Mouse (Mus musculus) kidney, adult 2 months (tissue): Measurements from ENCODE around the gene Coa5.

ENCODE experiments used
- CTCF ChIP-seq: fragments of 200-500 bp; conservative IDR thresholded peaks from 2 replicates; pipeline ENCODE4 v1.5.1; 2011; ENCODE audit warnings: low read depth, mild to moderate bottlenecking, control low read depth, low read length, moderate library complexity, mixed read lengths; ENCODE audit not compliant: insufficient read depth, insufficient read length
- POLR2A ChIP-seq: fragments of 200-500 bp; IDR thresholded peaks from one replicate; pipeline ENCODE4 v1.6.1; 2011; ENCODE audit warnings: low read depth, low read length, control low read depth

DNA sequence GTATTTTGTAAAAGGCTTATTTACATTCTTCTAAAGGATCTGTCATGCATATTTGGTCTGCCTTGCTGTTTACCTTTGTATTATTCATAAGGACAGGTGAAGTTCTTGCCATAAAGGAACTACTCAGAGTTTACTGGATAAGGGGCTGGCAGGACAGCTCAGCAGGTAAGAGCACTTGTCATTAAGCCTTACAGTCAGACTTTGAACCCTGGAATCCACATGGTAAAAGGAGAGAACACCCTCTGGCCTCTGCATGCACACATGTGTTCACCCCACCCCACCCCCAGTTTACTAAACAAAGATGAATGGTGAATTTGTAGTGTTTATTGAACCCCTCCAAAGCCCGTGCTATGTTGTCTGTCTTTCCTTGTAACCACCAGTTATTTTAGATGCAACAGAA is 14.5 kb downstream of the Coa5 start:
- TF ChIP-seq POLR2A (no peak), CTCF (no peak)
